Mouse (Mus musculus): ENCODE measurements around the gene Clasp2. TPM values are rescaled to one million over a fixed set of nuclear protein-coding genes. Genes with fewer than 3 reads are reported as not detected.

Clasp2 gene
- polyA plus RNA-seq, 1 experiment, result 0.19 TPM

- TF ChIP-seq TAL1 (IDR thresholded peaks at IDR 0.05; ENCODE audit: low read length) (no peak), GATA1 (IDR thresholded peaks at IDR 0.05; ENCODE audit: low read length) (no peak)
- Histone ChIP-seq H3K27me3 (ENCODE audit: control insufficient read depth) (no peaks in the 10 kb centered on the region), H3K36me3 (ENCODE audit: control insufficient read depth) (peaks cover 96% of the 10 kb centered on the region), H3K4me3 (replicated peaks) (no peak overlapping the region), H3K9me3 (ENCODE audit: control insufficient read depth, low read length) (no peaks in the 10 kb centered on the region), H3K4me1 (ENCODE audit: control insufficient read depth) (peaks cover 45% of the 10 kb centered on the region)
Observed at GRCm38 (mm10) chr9:113947216-113947615, 205.9 kb downstream of the Clasp2 start.

- peaks cover 98% of the 10 kb centered on the region for H3K36me3 ChIP-seq (ENCODE audit: control insufficient read depth)
- no peaks in the 10 kb centered on the region for H3K27me3 ChIP-seq (ENCODE audit: control insufficient read depth)
- peaks cover 2% of the 10 kb centered on the region for H3K9me3 ChIP-seq (ENCODE audit: control insufficient read depth, low read length)
- H3K4me1 ChIP-seq (ENCODE audit: control insufficient read depth), result peaks cover 23% of the 10 kb centered on the region
- H3K4me3 ChIP-seq (replicated peaks), result no peak overlapping the region
- TF ChIP-seq TAL1 (IDR thresholded peaks at IDR 0.05; ENCODE audit: low read length), result no peak
- no peak for TF ChIP-seq GATA1 (IDR thresholded peaks at IDR 0.05; ENCODE audit: low read length)
Observed at GRCm38 (mm10) chr9:113957777-113958176, 216.5 kb downstream of the Clasp2 start.

- peaks cover 4% of the 10 kb centered on the region for H3K9me3 ChIP-seq (ENCODE audit: control insufficient read depth, low read length)
- H3K36me3 ChIP-seq (ENCODE audit: control insufficient read depth), result peaks cover 100% of the 10 kb centered on the region
- H3K4me1 ChIP-seq (ENCODE audit: control insufficient read depth), result peaks cover 54% of the 10 kb centered on the region
- no peaks in the 10 kb centered on the region for H3K27me3 ChIP-seq (ENCODE audit: control insufficient read depth)
- TF ChIP-seq GATA1 (IDR thresholded peaks at IDR 0.05; ENCODE audit: low read length), result no peak
- TF ChIP-seq TAL1 (IDR thresholded peaks at IDR 0.05; ENCODE audit: low read length), result no peak
- H3K4me3 ChIP-seq (replicated peaks), result no peak overlapping the region
Observed at GRCm38 (mm10) chr9:113963718-113964117, 222.4 kb downstream of the Clasp2 start.

GRCm38 (mm10) chr9:113964415-113964814 lies 223.1 kb downstream of the Clasp2 start:
- H3K27me3 ChIP-seq (ENCODE audit: control insufficient read depth), result no peaks in the 10 kb centered on the region
- peaks cover 61% of the 10 kb centered on the region for H3K4me1 ChIP-seq (ENCODE audit: control insufficient read depth)
- peaks cover 4% of the 10 kb centered on the region for H3K9me3 ChIP-seq (ENCODE audit: control insufficient read depth, low read length)
- peaks cover 100% of the 10 kb centered on the region for H3K36me3 ChIP-seq (ENCODE audit: control insufficient read depth)
- TF ChIP-seq TAL1 (IDR thresholded peaks at IDR 0.05; ENCODE audit: low read length) (no peak), GATA1 (IDR thresholded peaks at IDR 0.05; ENCODE audit: low read length) (no peak)
- H3K4me3 ChIP-seq (replicated peaks), result no peak overlapping the region

GRCm38 (mm10) chr9:113966838-113967237 lies 225.6 kb downstream of the Clasp2 start:
- H3K27me3 ChIP-seq (ENCODE audit: control insufficient read depth), result no peaks in the 10 kb centered on the region
- H3K36me3 ChIP-seq (ENCODE audit: control insufficient read depth), result peaks cover 100% of the 10 kb centered on the region
- peaks cover 4% of the 10 kb centered on the region for H3K9me3 ChIP-seq (ENCODE audit: control insufficient read depth, low read length)
- H3K4me3 ChIP-seq (replicated peaks), result no peak overlapping the region
- peaks cover 84% of the 10 kb centered on the region for H3K4me1 ChIP-seq (ENCODE audit: control insufficient read depth)
- TF ChIP-seq GATA1 (IDR thresholded peaks at IDR 0.05; ENCODE audit: low read length) (no peak), TAL1 (IDR thresholded peaks at IDR 0.05; ENCODE audit: low read length) (no peak)

GRCm38 (mm10) chr9:113968967-113969366 lies 227.7 kb downstream of the Clasp2 start:
- peaks cover 84% of the 10 kb centered on the region for H3K4me1 ChIP-seq (ENCODE audit: control insufficient read depth)
- H3K9me3 ChIP-seq (ENCODE audit: control insufficient read depth, low read length), result no peaks in the 10 kb centered on the region
- peaks cover 100% of the 10 kb centered on the region for H3K36me3 ChIP-seq (ENCODE audit: control insufficient read depth)
- TF ChIP-seq GATA1 (IDR thresholded peaks at IDR 0.05; ENCODE audit: low read length), result peak; percentile 96
- TF ChIP-seq TAL1 (IDR thresholded peaks at IDR 0.05; ENCODE audit: low read length), result peak; percentile 100
- H3K27me3 ChIP-seq (ENCODE audit: control insufficient read depth), result no peaks in the 10 kb centered on the region
- peak overlapping the region; percentile 77 for H3K4me3 ChIP-seq (replicated peaks)

Other genes with a start within 250 kb of the Clasp2 start
- gene Pdcd6ip, start 33.2 kb upstream of the Clasp2 start, polyA plus RNA-seq (2012), result 7.1 and 8.2 TPM in 2 replicates
- 7.0 and 7.2 TPM in 2 replicates for gene Ubp1, start 189.5 kb downstream of the Clasp2 start, polyA plus RNA-seq (2012)